Mouse (Mus musculus): ENCODE data around the gene Ceacam13. TPM values are rescaled to one million over a fixed set of nuclear protein-coding genes. Genes with fewer than 3 reads are reported as not detected.

Gene Ceacam13
- total and polyA plus RNA-seq, 3 experiments = not detected

DNA sequence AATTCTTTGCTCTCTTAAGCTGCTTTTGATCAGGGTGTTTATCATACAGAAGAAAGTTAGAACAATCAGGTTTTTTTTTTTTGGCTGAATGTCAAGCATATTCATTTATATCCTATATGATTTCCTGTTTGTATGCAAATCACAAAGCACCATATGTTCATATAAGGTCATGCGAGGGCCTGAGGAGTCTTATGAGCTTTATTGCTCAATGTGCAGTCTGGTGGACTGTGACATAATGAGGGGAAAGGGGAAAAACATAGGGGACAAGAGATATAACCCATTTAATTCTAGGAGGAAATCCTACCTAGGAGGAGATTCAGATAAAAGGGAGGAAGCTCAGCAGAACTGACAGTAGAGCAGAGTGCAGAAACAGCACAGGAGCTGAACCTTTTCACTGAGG, 55.9 kb downstream of the Ceacam13 start, which contains the start of gene Ceacam12:
Gene Ceacam12, plus strand, starts transcription at position 301 of the 400 bp plus-strand sequence.
- Histone ChIP-seq H3K27ac (ENCODE audit: control insufficient read depth, low read depth, low read length) (no peak within 1 kb of the TSS), H3K79me2 (ENCODE audit: control insufficient read depth, insufficient read depth, low read length, poor library complexity) (no peaks in the 10 kb centered on the region), H3K9ac (ENCODE audit: control insufficient read depth, low read depth, low read length, poor library complexity, severe bottlenecking) (no peak within 1 kb of the TSS), H3K4me3 (ENCODE audit: control insufficient read depth in 1 of 2, insufficient read depth in 1 of 2, low read depth in 2 of 2, low read length in 2 of 2) (no peak within 1 kb of the TSS), H3K27me3 (ENCODE audit: control insufficient read depth in 1 of 2, insufficient read depth in 2 of 2, low read length in 2 of 2) (no peaks in the 10 kb centered on the region), H3K4me1 (ENCODE audit: control insufficient read depth in 1 of 2, insufficient read depth in 2 of 2, low read length in 2 of 2) (no peaks in the 10 kb centered on the region), H3K9me3 (replicated peaks; ENCODE audit: insufficient read depth, low read length) (no peaks in the 10 kb centered on the region), H3K36me3 (ENCODE audit: control insufficient read depth in 1 of 2, insufficient read depth in 2 of 2, low read length in 2 of 2) (no peaks in the 10 kb centered on the region)
- DNase-seq (ENCODE audit: low read depth, low spot score) = no peak
- no peak for TF ChIP-seq CHD2 (IDR thresholded peaks at IDR 0.05; ENCODE audit: low read length)
- no peak for TF ChIP-seq ETS1 (IDR thresholded peaks at IDR 0.05; ENCODE audit: low read depth, low read length)
- TF ChIP-seq MAFK (IDR thresholded peaks at IDR 0.05; ENCODE audit: borderline replicate concordance, low read depth, low read length) = no peak
- TF ChIP-seq POLR2AphosphoS5 (IDR thresholded peaks at IDR 0.05; ENCODE audit: borderline replicate concordance, low read depth, low read length) = no peak

Other genes starting within 250 kb of the Ceacam13 start
- gene Ceacam14, start 197.3 kb upstream of the Ceacam13 start, total RNA-seq (2012; rRNA removed) = not detected in 2 replicates
- not detected for gene Ceacam14, start 197.3 kb upstream of the Ceacam13 start, polyA plus RNA-seq (2012; ENCODE audit: insufficient read depth in 1 of 2, insufficient read length in 2 of 2, low read depth in 1 of 2, low replicate concordance in 2 of 2, missing spikeins in 1 of 2)
- not detected in 2 replicates for gene Gm5155, start 138.1 kb upstream of the Ceacam13 start, total RNA-seq (2012; rRNA removed)
- not detected for gene Gm5155, start 138.1 kb upstream of the Ceacam13 start, polyA plus RNA-seq (2012; ENCODE audit: insufficient read depth in 1 of 2, insufficient read length in 2 of 2, low read depth in 1 of 2, low replicate concordance in 2 of 2, missing spikeins in 1 of 2)
- not detected in 2 replicates for gene Ceacam11, start 37.8 kb upstream of the Ceacam13 start, total RNA-seq (2012; rRNA removed)
- gene Ceacam11, start 37.8 kb upstream of the Ceacam13 start, polyA plus RNA-seq (2012; ENCODE audit: insufficient read depth in 1 of 2, insufficient read length in 2 of 2, low read depth in 1 of 2, low replicate concordance in 2 of 2, missing spikeins in 1 of 2) = not detected
- not detected in 2 replicates for gene Ceacam12, start 56.0 kb downstream of the Ceacam13 start, total RNA-seq (2012; rRNA removed)
- not detected for gene Ceacam12, start 56.0 kb downstream of the Ceacam13 start, polyA plus RNA-seq (2012; ENCODE audit: insufficient read depth in 1 of 2, insufficient read length in 2 of 2, low read depth in 1 of 2, low replicate concordance in 2 of 2, missing spikeins in 1 of 2)
- gene Igfl3, start 166.6 kb downstream of the Ceacam13 start, total RNA-seq (2012; rRNA removed) = not detected in 2 replicates
- gene Igfl3, start 166.6 kb downstream of the Ceacam13 start, polyA plus RNA-seq (2012; ENCODE audit: insufficient read depth in 1 of 2, insufficient read length in 2 of 2, low read depth in 1 of 2, low replicate concordance in 2 of 2, missing spikeins in 1 of 2) = not detected
- gene Mill1, start 235.5 kb downstream of the Ceacam13 start, total RNA-seq (2012; rRNA removed) = not detected in 2 replicates
- gene Mill1, start 235.5 kb downstream of the Ceacam13 start, polyA plus RNA-seq (2012; ENCODE audit: insufficient read depth in 1 of 2, insufficient read length in 2 of 2, low read depth in 1 of 2, low replicate concordance in 2 of 2, missing spikeins in 1 of 2) = not detected